Mouse (Mus musculus): ENCODE measurements around the gene Acap2. TPM values are rescaled to one million over a fixed set of nuclear protein-coding genes. Genes with fewer than 3 reads are reported as not detected.

Gene Acap2
- polyA plus RNA-seq, 2 experiments = 24.8 to 24.9 TPM

- no peaks in the 10 kb centered on the region for H3K9me3 ChIP-seq (ENCODE audit: control insufficient read depth, low read length)
- ATAC-seq (ENCODE audit: low FRiP score, low read depth) (no peak), DNase-seq (ENCODE audit: low spot score) (no peak)
- peak overlapping the region; percentile 98 for H3K4me3 ChIP-seq (replicated peaks; ENCODE audit: low read length)
- no peak for TF ChIP-seq POLR2A (IDR thresholded peaks at IDR 0.05; ENCODE audit: borderline replicate concordance, extremely low read depth, insufficient read depth, insufficient read length)
- H3K4me2 ChIP-seq (replicated peaks; ENCODE audit: low read depth, low read length, severe bottlenecking) = peak overlapping the region; percentile 77
- H3K4me1 ChIP-seq (ENCODE audit: control insufficient read depth, insufficient read depth, low read length) = peaks cover 7% of the 10 kb centered on the region
- peak overlapping the region; percentile 86 for H3K9ac ChIP-seq (ENCODE audit: low read depth, low read length, severe bottlenecking)
- H3K27ac ChIP-seq (replicated peaks; ENCODE audit: low read depth, low read length) = 0 out of 2 replicates have a peak overlapping the region, but pooled peaks have one; percentile 88
- no peaks in the 10 kb centered on the region for H3K27me3 ChIP-seq (ENCODE audit: control insufficient read depth, insufficient read depth, low read length)
- WGBS = 1% methylated on average over 14 of the region's 14 CpGs
- no peaks in the 10 kb centered on the region for H3K36me3 ChIP-seq (ENCODE audit: control insufficient read depth, insufficient read depth, low read length)
These were observed 1.5 kb downstream of the Acap2 start for GRCm38 (mm10) chr16:31199591-31199925.

GRCm38 (mm10) chr16:31196971-31197370 is 4.1 kb downstream of the Acap2 start:
- WGBS = 68% methylated on average over 3 of the region's 3 CpGs
- DNase-seq (ENCODE audit: low spot score) (no peak), ATAC-seq (ENCODE audit: low FRiP score, low read depth) (no peak)
- Histone ChIP-seq H3K36me3 (ENCODE audit: control insufficient read depth, insufficient read depth, low read length) (no peaks in the 10 kb centered on the region), H3K4me3 (replicated peaks; ENCODE audit: low read length) (no peak overlapping the region), H3K9me3 (ENCODE audit: control insufficient read depth, low read length) (no peaks in the 10 kb centered on the region), H3K4me1 (ENCODE audit: control insufficient read depth, insufficient read depth, low read length) (peaks cover 18% of the 10 kb centered on the region), H3K4me2 (replicated peaks; ENCODE audit: low read depth, low read length, severe bottlenecking) (no peak overlapping the region), H3K27ac (replicated peaks; ENCODE audit: low read depth, low read length) (no peak overlapping the region), H3K9ac (ENCODE audit: low read depth, low read length, severe bottlenecking) (no peak overlapping the region), H3K27me3 (ENCODE audit: control insufficient read depth, insufficient read depth, low read length) (no peaks in the 10 kb centered on the region)
- TF ChIP-seq POLR2A (IDR thresholded peaks at IDR 0.05; ENCODE audit: borderline replicate concordance, extremely low read depth, insufficient read depth, insufficient read length) = no peak

DNA sequence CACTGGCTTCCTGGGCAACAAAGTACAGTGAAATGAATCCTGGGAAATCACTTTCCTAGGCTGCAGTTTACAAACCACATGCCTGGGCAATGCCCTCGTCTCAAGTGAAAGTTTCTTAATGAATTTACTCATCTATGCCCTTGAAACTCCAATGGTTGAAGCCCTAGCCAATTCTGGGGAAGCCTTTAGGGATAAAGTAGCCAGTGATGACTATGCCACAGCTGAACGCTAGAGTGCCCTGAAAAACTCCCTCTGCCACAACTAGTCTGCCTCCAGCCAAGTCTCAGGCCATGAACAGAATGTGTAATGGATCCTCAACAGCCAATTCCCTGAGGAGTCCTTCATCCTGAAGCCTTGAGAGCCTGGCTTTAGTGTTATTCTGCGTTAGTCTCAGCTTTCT is 8.5 kb downstream of the Acap2 start:
- Histone ChIP-seq H3K9me3 (ENCODE audit: control insufficient read depth, low read length) (no peaks in the 10 kb centered on the region), H3K27me3 (ENCODE audit: control insufficient read depth, insufficient read depth, low read length) (no peaks in the 10 kb centered on the region), H3K4me3 (replicated peaks; ENCODE audit: low read length) (no peak overlapping the region), H3K4me2 (replicated peaks; ENCODE audit: low read depth, low read length, severe bottlenecking) (no peak overlapping the region), H3K4me1 (ENCODE audit: control insufficient read depth, insufficient read depth, low read length) (peaks cover 16% of the 10 kb centered on the region), H3K36me3 (ENCODE audit: control insufficient read depth, insufficient read depth, low read length) (no peaks in the 10 kb centered on the region), H3K9ac (ENCODE audit: low read depth, low read length, severe bottlenecking) (no peak overlapping the region), H3K27ac (replicated peaks; ENCODE audit: low read depth, low read length) (no peak overlapping the region)
- peak; percentile 35 for DNase-seq (ENCODE audit: low spot score)
- 37% methylated on average over 3 of the region's 3 CpGs for WGBS
- no peak for TF ChIP-seq POLR2A (IDR thresholded peaks at IDR 0.05; ENCODE audit: borderline replicate concordance, extremely low read depth, insufficient read depth, insufficient read length)
- no peak for ATAC-seq (ENCODE audit: low FRiP score, low read depth)

GRCm38 (mm10) chr16:31191818-31192217 is 9.2 kb downstream of the Acap2 start:
- no peak for TF ChIP-seq POLR2A (IDR thresholded peaks at IDR 0.05; ENCODE audit: borderline replicate concordance, extremely low read depth, insufficient read depth, insufficient read length)
- H3K9ac ChIP-seq (ENCODE audit: low read depth, low read length, severe bottlenecking) = no peak overlapping the region
- no peaks in the 10 kb centered on the region for H3K27me3 ChIP-seq (ENCODE audit: control insufficient read depth, insufficient read depth, low read length)
- no peak for DNase-seq (ENCODE audit: low spot score)
- ATAC-seq (ENCODE audit: low FRiP score, low read depth) = no peak
- H3K4me3 ChIP-seq (replicated peaks; ENCODE audit: low read length) = no peak overlapping the region
- H3K4me1 ChIP-seq (ENCODE audit: control insufficient read depth, insufficient read depth, low read length) = peaks cover 16% of the 10 kb centered on the region
- 0 out of 2 replicates have a peak overlapping the region, but pooled peaks have one; percentile 48 for H3K27ac ChIP-seq (replicated peaks; ENCODE audit: low read depth, low read length)
- no peaks in the 10 kb centered on the region for H3K36me3 ChIP-seq (ENCODE audit: control insufficient read depth, insufficient read depth, low read length)
- WGBS = 44% methylated on average over 6 of the region's 6 CpGs
- H3K4me2 ChIP-seq (replicated peaks; ENCODE audit: low read depth, low read length, severe bottlenecking) = no peak overlapping the region
- no peaks in the 10 kb centered on the region for H3K9me3 ChIP-seq (ENCODE audit: control insufficient read depth, low read length)

DNA sequence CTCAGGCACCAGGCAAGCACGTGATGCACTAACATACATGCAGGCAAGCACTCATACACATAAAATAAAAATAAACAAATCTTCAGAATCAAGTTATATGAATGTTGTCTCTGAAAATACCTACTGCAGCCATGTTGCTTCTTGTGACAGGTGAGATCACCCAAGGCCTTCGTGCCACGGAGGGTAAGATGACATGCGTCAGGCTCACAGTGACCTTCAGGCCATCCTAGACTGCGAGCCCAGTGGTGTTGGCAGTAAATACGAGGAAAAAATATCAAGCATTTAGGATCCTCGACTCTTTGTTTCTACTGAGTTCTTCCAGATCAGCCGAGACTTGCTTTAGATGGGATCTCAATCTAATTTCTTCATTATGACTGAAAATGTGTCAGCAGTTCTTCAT is 10.6 kb downstream of the Acap2 start:
- ATAC-seq (ENCODE audit: low FRiP score, low read depth) = no peak
- H3K27ac ChIP-seq (replicated peaks; ENCODE audit: low read depth, low read length) = no peak overlapping the region
- H3K36me3 ChIP-seq (ENCODE audit: control insufficient read depth, insufficient read depth, low read length) = no peaks in the 10 kb centered on the region
- H3K4me1 ChIP-seq (ENCODE audit: control insufficient read depth, insufficient read depth, low read length) = peaks cover 16% of the 10 kb centered on the region
- no peaks in the 10 kb centered on the region for H3K9me3 ChIP-seq (ENCODE audit: control insufficient read depth, low read length)
- H3K4me2 ChIP-seq (replicated peaks; ENCODE audit: low read depth, low read length, severe bottlenecking) = no peak overlapping the region
- H3K4me3 ChIP-seq (replicated peaks; ENCODE audit: low read length) = no peak overlapping the region
- no peaks in the 10 kb centered on the region for H3K27me3 ChIP-seq (ENCODE audit: control insufficient read depth, insufficient read depth, low read length)
- H3K9ac ChIP-seq (ENCODE audit: low read depth, low read length, severe bottlenecking) = no peak overlapping the region
- WGBS = 92% methylated on average over 8 of the region's 8 CpGs
- TF ChIP-seq POLR2A (IDR thresholded peaks at IDR 0.05; ENCODE audit: borderline replicate concordance, extremely low read depth, insufficient read depth, insufficient read length) = no peak
- DNase-seq (ENCODE audit: low spot score) = no peak

- Histone ChIP-seq H3K4me2 (replicated peaks; ENCODE audit: low read depth, low read length, severe bottlenecking) (no peak overlapping the region), H3K9ac (ENCODE audit: low read depth, low read length, severe bottlenecking) (no peak overlapping the region), H3K4me1 (ENCODE audit: control insufficient read depth, insufficient read depth, low read length) (peaks cover 16% of the 10 kb centered on the region), H3K9me3 (ENCODE audit: control insufficient read depth, low read length) (no peaks in the 10 kb centered on the region), H3K36me3 (ENCODE audit: control insufficient read depth, insufficient read depth, low read length) (no peaks in the 10 kb centered on the region), H3K4me3 (replicated peaks; ENCODE audit: low read length) (no peak overlapping the region), H3K27me3 (ENCODE audit: control insufficient read depth, insufficient read depth, low read length) (no peaks in the 10 kb centered on the region), H3K27ac (replicated peaks; ENCODE audit: low read depth, low read length) (no peak overlapping the region)
- 92% methylated on average over 5 of the region's 5 CpGs for WGBS
- no peak for TF ChIP-seq POLR2A (IDR thresholded peaks at IDR 0.05; ENCODE audit: borderline replicate concordance, extremely low read depth, insufficient read depth, insufficient read length)
- ATAC-seq (ENCODE audit: low FRiP score, low read depth) = no peak
- no peak for DNase-seq (ENCODE audit: low spot score)
These were observed 11.8 kb downstream of the Acap2 start for GRCm38 (mm10) chr16:31189291-31189690.

Measured in limb, embryonic 14.5 days (tissue).